Mouse (Mus musculus): Measurements from ENCODE around the gene Rgsl1. TPM values are rescaled to one million over a fixed set of nuclear protein-coding genes. Genes with fewer than 3 reads are reported as not detected.

Rgsl1 gene
- total RNA-seq, 2 experiments from 2014 or later = 0.57 to 0.71 TPM

- no peak for DNase-seq (ENCODE audit: low spot score in 2 of 2)
Observed at GRCm38 (mm10) chr1:153741551-153742316, 102.2 kb downstream of the Rgsl1 start.

GRCm38 (mm10) chr1:153740775-153741400, 103.1 kb downstream of the Rgsl1 start:
- DNase-seq (ENCODE audit: low spot score in 2 of 2) = no peak

GRCm38 (mm10) chr1:153740145-153740544, 103.8 kb downstream of the Rgsl1 start, which contains the start of gene Rgs16:
Gene Rgs16, plus strand, starts transcription at chr1:153740349.
- DNase-seq (ENCODE audit: low spot score in 2 of 2) = peak; percentile 56 to 72

- DNase-seq (ENCODE audit: low spot score in 2 of 2) = no peak
Observed at GRCm38 (mm10) chr1:153739437-153740015, 104.4 kb downstream of the Rgsl1 start.

- DNase-seq (ENCODE audit: low spot score in 2 of 2) = no peak
Observed at GRCm38 (mm10) chr1:153737101-153738085, 106.5 kb downstream of the Rgsl1 start.

- DNase-seq (ENCODE audit: low spot score in 2 of 2) = no peak
Observed at GRCm38 (mm10) chr1:153736096-153736495, 107.8 kb downstream of the Rgsl1 start.

- no peak for DNase-seq (ENCODE audit: low spot score in 2 of 2)
Observed at GRCm38 (mm10) chr1:153734866-153735265, 109.1 kb downstream of the Rgsl1 start.

- DNase-seq (ENCODE audit: low spot score in 2 of 2) = no peak
Observed at GRCm38 (mm10) chr1:153733181-153733580, 110.8 kb downstream of the Rgsl1 start.

GRCm38 (mm10) chr1:153730671-153731070, 113.3 kb downstream of the Rgsl1 start:
- DNase-seq (ENCODE audit: low spot score in 2 of 2) = no peak

- no peak for DNase-seq (ENCODE audit: low spot score in 2 of 2)
Observed at GRCm38 (mm10) chr1:153729806-153730205, 114.1 kb downstream of the Rgsl1 start.

Other genes with a start within 250 kb of the Rgsl1 start
- 10 to 100 TPM; 31.1 TPM for gene Rgs8, start 191.1 kb downstream of the Rgsl1 start, total RNA-seq (2021)
- 1 to 10 TPM; 5.0 to 5.1 TPM for gene Rgs16, start 103.8 kb downstream of the Rgsl1 start, total RNA-seq (2021)
- gene Rnasel, start 94.7 kb downstream of the Rgsl1 start, total RNA-seq (2021) = 10 to 100 TPM; 14.7 to 16.0 TPM
- gene Teddm1b, start 30.2 kb upstream of the Rgsl1 start, total RNA-seq (2021) = not detected
- not detected for gene Teddm1a, start 47.6 kb upstream of the Rgsl1 start, total RNA-seq (2021)
- 1,000 to 10,000 TPM; 1,051 to 1,097 TPM for gene Glul, start 55.8 kb upstream of the Rgsl1 start, total RNA-seq (2021)
- gene Teddm2, start 56.1 kb upstream of the Rgsl1 start, total RNA-seq (2021) = 1 to 10 TPM; 1.7 to 2.7 TPM

All from layer of hippocampus, postnatal 10 days (tissue).